Mouse (Mus musculus): ENCODE data around the gene Olfr536. TPM values are rescaled to one million over a fixed set of nuclear protein-coding genes. Genes with fewer than 3 reads are reported as not detected.
"Not testable (repeated sequence)": the region's sequence is repeated elsewhere in the genome, so short reads cannot be mapped to it uniquely, and the experiment has no call there.

Gene Olfr536
- total RNA-seq (2017), result not detected in 2 replicates

- not testable (repeated sequence) for ATAC-seq (replicated peaks; ENCODE audit: low read depth, poor library complexity, severe bottlenecking)
Observed at GRCm38 (mm10) chr7:140507346-140508021, at the start of gene Olfr536. Gene Olfr536 (minus strand): TSS chr7:140507396.

- ATAC-seq (replicated peaks; ENCODE audit: low read depth, poor library complexity, severe bottlenecking), result no peak
Observed at GRCm38 (mm10) chr7:140539746-140540145, 32.5 kb upstream of the Olfr536 start.

GRCm38 (mm10) chr7:140494702-140495101 lies 12.5 kb downstream of the Olfr536 start:
- no peak for ATAC-seq (replicated peaks; ENCODE audit: low read depth, poor library complexity, severe bottlenecking)

- no peak for ATAC-seq (replicated peaks; ENCODE audit: low read depth, poor library complexity, severe bottlenecking)
Observed at GRCm38 (mm10) chr7:140494231-140494630, 13.0 kb downstream of the Olfr536 start.

- ATAC-seq (replicated peaks; ENCODE audit: low read depth, poor library complexity, severe bottlenecking), result no peak
Observed at GRCm38 (mm10) chr7:140488981-140489380, 18.2 kb downstream of the Olfr536 start.

GRCm38 (mm10) chr7:140483916-140484315 lies 23.3 kb downstream of the Olfr536 start, which contains the start of gene Olfr535:
Gene Olfr535 (plus strand): TSS chr7:140484216.
- no peak for ATAC-seq (replicated peaks; ENCODE audit: low read depth, poor library complexity, severe bottlenecking)

- ATAC-seq (replicated peaks; ENCODE audit: low read depth, poor library complexity, severe bottlenecking), result no peak
Observed at GRCm38 (mm10) chr7:140478733-140479132, 28.5 kb downstream of the Olfr536 start.

GRCm38 (mm10) chr7:140477886-140478285 lies 29.3 kb downstream of the Olfr536 start:
- no peak for ATAC-seq (replicated peaks; ENCODE audit: low read depth, poor library complexity, severe bottlenecking)

- ATAC-seq (replicated peaks; ENCODE audit: low read depth, poor library complexity, severe bottlenecking), result not testable (repeated sequence)
Observed at GRCm38 (mm10) chr7:140463070-140463469, 44.1 kb downstream of the Olfr536 start, which contains the start of gene Olfr533. Gene Olfr533 (plus strand): TSS chr7:140463370.

Other genes starting within 250 kb of the Olfr536 start
- not detected in 2 replicates for gene Olfr525, start 186.5 kb downstream of the Olfr536 start, total RNA-seq (2017)
- not detected in 2 replicates for gene Olfr527, start 173.4 kb downstream of the Olfr536 start, total RNA-seq (2017)
- not detected in 2 replicates for gene Olfr60, start 145.7 kb downstream of the Olfr536 start, total RNA-seq (2017)
- not detected in 2 replicates for gene Olfr530, start 131.1 kb downstream of the Olfr536 start, total RNA-seq (2017)
- not detected in 2 replicates for gene Olfr531, start 104.5 kb downstream of the Olfr536 start, total RNA-seq (2017)
- gene Olfr532, start 85.8 kb downstream of the Olfr536 start, total RNA-seq (2017), result not detected in 2 replicates
- not detected in 2 replicates for gene Olfr533, start 44.0 kb downstream of the Olfr536 start, total RNA-seq (2017)
- gene Olfr535, start 23.2 kb downstream of the Olfr536 start, total RNA-seq (2017), result not detected in 2 replicates
- not detected in 2 replicates for gene Olfr538, start 60.5 kb upstream of the Olfr536 start, total RNA-seq (2017)
- 0.14 TPM in 1 of 2 replicates, not detected in the other for gene Olfr46, start 93.9 kb upstream of the Olfr536 start, total RNA-seq (2017)
- gene Olfr61, start 121.6 kb upstream of the Olfr536 start, total RNA-seq (2017), result not detected in 2 replicates
- not detected in 2 replicates for gene Olfr53, start 139.1 kb upstream of the Olfr536 start, total RNA-seq (2017)
- gene Olfr539, start 152.5 kb upstream of the Olfr536 start, total RNA-seq (2017), result not detected in 2 replicates
- gene Olfr45, start 174.6 kb upstream of the Olfr536 start, total RNA-seq (2017), result not detected in 2 replicates
- gene Olfr541, start 189.9 kb upstream of the Olfr536 start, total RNA-seq (2017), result not detected in 2 replicates

All from common myeloid progenitor, adult 5-6 weeks (primary cell).